Mouse (Mus musculus): ENCODE measurements around the gene Adcy5. TPM values are rescaled to one million over a fixed set of nuclear protein-coding genes. Genes with fewer than 3 reads are reported as not detected.

Adcy5 gene
- total RNA-seq, 2 experiments from 2014 or later: 48.4 to 52.4 TPM

- DNase-seq: peak; percentile 42 to 55
These were observed 1.6 kb downstream of the Adcy5 start for GRCm38 (mm10) chr16:35156306-35156695.

- DNase-seq: no peak
These were observed 2.2 kb downstream of the Adcy5 start for GRCm38 (mm10) chr16:35156832-35157231.

DNA sequence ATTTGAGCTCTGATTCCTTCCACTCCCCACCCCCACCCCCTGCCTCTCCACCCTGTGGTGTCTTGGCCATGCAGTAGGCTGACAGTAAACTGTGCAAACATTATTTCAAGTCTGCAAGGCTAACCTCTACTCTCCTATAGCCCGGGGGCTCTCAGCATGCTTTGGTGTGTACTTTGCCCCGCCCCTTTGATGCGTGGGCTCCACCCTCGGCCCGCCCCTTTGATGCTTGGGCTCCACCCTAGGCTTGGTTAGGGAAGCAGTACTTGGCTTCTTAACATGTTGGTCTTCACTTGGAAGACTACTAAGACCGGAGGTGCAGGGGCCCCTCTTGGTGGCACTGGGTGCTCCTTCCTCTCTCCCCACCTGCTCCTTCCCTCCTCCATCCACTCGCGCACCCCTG lies 4.9 kb downstream of the Adcy5 start:
- DNase-seq: no peak

DNA sequence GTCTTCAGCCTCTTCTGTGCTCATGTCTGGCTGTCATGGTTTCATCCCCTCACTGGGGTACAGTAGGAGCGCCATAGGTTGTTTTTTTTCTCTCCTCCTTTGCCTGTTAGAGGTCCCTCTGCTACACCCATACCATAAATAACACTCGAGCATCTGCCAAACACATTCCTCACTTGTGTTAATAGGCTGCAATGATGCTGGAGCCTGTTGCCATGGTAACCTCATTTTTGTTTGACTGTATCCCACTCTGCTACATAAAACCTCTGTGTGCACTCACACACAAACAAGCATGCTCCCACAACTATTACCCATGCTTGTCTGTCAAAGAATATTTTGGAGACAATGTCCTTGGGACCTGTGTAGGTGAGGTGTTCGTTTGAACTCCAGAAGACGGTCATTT lies 5.3 kb downstream of the Adcy5 start:
- DNase-seq: no peak

DNA sequence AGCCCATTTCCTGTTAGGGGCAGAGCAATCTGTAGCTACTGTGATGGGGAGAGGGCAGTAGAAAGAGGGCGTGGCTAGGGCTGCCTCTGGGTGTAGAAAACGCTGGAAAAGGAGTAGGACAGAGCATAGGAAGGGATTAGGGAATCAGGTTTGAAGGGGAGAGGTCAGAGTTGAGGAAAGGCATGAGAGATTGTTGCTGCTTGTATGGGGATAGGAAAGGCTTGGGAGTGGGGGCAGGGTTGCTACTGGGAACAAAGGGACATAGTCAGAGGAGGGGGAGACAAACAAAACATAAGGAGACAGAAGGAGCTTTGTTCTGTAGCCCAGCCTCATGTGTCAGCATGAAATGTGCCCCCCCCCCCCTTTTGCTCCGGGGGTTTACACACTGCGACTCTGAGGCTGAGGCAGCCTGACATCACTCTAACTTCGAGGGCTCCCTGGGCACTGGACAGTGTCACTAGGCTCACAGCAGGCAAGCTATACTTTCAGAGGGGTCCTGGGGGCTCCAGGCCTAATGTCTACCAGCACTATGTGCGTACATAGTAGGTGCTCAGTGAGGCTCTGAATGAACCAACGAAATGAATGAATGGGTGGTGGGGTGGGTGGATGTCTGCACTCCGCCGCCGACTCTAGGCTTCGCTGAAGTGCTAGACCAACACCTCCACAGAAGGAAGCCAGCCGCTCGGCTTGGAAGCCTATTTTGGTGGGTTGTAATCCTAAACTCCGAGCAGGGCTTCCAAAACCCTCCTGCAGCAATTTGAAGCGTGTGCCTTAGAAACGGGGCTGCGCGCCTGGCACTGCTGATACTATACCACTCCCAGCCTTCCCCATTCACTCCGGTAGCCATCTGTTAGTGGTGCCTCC lies 9.9 kb downstream of the Adcy5 start:
- no peak for DNase-seq

GRCm38 (mm10) chr16:35165361-35165760 lies 10.7 kb downstream of the Adcy5 start:
- DNase-seq: no peak

DNA sequence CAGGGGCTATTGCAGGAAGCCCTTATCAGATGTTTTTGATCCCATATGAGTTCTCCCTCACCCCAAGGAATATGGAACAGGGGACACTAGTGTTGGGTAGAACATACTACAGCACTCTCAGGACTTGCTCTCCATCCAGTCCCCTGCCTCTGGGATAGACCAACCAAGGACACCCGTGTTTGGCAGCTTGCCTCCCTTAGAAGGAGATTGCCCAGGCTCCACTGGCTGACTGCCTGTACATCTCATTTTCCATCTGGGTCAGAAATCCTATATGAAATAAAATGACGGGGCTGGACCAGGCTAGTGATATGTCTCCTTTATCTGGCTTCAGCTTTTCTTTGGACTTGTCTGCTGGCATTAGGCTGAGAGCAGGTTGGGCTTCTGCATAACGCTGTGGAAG lies 11.1 kb downstream of the Adcy5 start:
- DNase-seq: no peak

DNA sequence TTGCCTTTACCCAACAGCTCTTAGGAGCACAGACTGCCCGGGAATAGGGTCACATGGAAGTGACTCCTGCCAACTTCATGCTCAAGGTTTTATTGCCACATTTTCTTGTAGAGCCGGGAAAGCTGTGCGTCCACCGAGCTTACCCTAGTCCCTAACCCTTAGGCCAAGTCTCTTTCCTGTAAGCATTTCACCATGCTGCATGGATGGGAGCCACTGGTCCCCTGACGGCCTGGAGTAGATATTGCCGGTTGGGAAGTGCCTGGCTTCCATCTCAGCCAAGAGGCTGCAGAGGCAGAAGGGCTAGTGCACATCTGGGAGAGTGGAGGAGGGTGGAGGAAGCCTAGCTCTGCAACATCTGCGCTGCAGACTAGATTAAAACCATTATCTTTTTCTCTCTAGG lies 14.8 kb downstream of the Adcy5 start:
- DNase-seq: peak; percentile 40 to 63

DNA sequence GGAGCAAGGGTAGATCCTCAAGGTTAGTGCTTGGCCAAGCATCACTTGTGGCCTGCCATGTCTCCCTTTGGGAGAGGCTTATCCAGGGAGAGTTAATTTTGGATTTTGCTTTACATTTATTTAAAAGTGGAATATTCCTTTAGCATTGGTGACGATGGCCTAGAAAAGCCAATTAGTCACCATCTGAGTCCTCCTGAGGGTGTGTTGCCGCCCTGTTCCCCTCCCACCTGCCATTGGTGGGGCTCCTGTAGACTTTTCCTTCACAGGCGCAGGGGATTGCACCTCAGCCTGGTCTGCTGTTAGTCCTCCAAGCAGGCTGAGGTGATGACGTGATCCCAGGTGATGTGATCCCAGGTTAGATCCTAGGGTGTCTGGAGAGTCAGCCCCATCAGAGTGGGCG lies 17.5 kb downstream of the Adcy5 start:
- DNase-seq: no peak

DNA sequence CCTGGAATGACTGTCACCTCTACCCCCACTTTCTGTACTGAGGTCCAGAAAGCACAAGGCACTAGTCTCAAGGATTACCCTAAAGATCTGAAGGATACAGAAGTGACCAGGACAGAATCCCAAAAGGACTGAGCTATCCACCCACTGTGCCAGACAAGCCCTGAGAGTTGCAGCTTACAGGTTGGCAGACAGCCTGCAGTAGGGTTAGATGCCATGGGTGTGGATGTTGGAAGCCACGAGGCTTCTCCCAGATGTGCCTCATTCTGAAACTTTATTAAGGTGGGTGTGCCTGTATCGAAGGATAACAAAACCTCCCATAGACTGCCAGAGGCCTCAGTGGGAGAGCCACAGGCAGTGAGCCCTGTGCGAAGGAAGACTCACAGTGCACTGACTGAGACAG lies 23.8 kb downstream of the Adcy5 start:
- peak in 1 of 2 experiments; percentile 36 for DNase-seq

GRCm38 (mm10) chr16:35179082-35179481 lies 24.4 kb downstream of the Adcy5 start:
- DNase-seq: peak; percentile 64 to 76

DNA sequence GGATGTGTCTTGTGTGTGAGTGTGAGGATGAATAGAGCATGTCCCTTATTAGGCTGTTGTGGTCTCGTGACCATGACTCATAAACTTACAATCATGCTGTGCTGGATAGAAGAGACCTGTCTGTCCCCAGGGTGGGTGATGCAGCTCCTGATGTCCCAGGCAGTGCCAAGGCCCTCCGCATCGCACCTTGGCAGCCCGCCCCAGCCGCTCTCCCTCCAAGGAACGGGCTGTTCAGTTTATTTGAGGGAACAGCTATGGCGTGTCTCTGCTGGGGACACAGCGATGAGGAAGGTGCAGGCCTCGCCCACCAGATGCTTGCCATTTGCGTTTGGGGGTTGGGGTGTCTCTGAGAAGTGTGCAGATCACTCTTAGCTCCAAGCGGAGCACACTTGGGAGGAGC lies 28.5 kb downstream of the Adcy5 start:
- peak; percentile 69 to 75 for DNase-seq

GRCm38 (mm10) chr16:35188111-35188510 lies 33.4 kb downstream of the Adcy5 start:
- DNase-seq: no peak

GRCm38 (mm10) chr16:35189420-35190141 lies 34.9 kb downstream of the Adcy5 start:
- DNase-seq: no peak

DNA sequence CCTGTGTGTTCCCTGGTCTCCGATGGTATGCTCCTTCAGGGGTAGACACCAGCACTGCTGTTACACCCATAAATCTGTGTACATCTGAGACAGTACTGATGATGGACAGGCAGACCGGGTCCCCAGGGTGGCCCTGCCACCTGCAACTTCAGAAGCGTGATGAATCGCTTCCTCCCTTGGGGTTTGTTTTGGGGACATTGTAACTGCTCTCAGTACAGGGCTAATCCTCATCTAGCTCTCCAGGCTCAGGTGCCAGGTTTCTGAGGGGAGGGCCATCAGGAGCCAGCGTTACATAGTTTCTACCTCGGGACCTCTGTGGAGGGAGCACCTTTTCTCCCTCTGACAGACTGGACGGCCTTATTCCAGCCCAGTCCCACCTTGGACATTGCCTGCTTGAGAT lies 36.1 kb downstream of the Adcy5 start:
- DNase-seq: no peak

DNA sequence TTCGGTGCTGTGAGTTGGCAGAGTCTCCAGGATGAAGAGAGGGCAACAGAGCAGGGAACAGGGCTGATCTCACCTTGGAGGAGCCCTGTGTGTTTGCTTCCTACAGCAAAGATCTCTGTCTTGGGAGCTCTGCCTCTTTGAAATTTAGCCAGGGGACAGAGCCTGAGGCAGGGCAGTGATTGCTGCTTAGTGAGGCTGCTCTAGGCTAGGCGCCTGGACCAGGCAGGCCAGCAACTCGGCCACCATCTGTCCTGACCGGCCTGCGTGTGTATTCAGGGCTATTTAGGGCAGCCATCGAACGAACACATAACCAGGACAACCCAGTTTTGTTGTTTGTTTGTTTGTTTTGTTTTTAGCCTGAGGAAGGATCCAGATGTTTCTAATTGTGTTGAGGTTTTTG lies 36.6 kb downstream of the Adcy5 start:
- DNase-seq: no peak

DNA sequence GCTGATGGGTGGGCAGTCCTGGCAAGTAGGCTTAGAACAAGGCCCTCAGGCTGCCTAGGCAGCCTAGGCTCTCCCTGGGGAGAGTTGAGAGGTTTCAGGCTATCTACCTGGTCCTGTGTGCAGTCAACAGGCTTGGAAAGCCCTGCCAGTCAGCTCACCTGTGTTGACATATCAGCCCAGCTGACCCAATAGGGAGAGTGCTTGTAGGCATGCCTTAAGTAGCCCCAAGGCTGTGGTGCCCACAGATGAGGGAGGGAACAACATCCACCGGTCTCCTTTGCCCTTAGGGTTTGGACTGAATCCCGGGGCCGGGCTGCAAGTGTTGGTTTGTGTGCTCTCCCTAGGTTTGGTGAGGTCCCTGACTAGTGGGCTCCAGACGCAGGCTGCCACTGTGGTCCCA lies 37.8 kb downstream of the Adcy5 start:
- DNase-seq: no peak

DNA sequence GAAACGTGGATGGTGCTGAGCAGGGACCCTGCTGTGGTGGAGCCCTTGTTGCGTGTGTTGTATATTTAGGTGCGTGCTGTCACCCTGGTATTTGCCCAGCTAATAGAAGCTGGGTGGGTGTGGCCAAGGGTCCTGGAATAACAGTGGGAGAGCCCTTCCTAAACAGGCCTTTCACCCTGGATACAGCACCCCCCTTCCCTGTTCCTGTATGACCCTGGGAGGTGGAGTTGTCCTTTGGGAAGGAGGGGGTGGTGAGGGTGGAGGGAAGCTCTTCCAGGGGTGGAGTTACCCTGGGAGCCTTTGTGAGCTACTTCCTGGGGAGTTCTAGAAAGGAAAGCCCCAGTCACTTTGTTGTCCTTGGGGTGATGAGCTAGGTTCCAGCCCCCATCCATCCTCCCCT lies 38.7 kb downstream of the Adcy5 start:
- no peak for DNase-seq

- no peak for DNase-seq
These were observed 45.2 kb downstream of the Adcy5 start for GRCm38 (mm10) chr16:35199721-35200431.

DNA sequence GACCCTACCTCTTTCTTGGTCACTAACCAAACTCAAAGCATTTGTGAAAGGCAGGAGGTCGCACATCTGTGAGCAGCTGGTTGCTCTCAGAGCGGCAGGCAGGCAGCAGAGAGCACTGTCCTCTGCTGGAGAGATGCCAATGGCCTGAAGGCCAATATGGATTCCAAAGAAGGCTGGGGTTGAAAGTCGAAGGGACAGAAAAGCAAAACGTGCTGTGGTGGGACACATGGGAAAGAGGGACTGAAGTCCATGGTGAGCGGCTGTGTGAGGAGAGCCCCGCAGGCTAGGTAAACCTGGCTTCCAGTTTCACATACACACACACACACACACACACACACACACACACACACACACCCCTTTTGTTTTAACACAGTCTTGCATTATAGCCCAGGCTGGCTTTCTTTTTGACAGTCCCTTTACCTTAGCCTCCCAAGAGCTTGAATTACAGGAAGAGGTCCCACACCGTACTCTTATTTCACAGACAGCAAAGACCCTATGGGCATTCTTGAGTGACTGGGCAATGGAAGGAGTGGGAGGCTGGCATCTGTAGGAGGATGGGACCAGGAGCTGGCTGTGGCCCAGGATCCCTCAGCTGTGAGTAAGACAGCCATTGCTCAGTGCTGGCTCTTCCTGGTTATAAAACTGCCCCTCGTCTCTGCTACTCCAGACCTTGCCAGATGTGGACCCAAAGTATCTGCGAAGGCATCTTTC lies 45.9 kb downstream of the Adcy5 start:
- no peak for DNase-seq

DNA sequence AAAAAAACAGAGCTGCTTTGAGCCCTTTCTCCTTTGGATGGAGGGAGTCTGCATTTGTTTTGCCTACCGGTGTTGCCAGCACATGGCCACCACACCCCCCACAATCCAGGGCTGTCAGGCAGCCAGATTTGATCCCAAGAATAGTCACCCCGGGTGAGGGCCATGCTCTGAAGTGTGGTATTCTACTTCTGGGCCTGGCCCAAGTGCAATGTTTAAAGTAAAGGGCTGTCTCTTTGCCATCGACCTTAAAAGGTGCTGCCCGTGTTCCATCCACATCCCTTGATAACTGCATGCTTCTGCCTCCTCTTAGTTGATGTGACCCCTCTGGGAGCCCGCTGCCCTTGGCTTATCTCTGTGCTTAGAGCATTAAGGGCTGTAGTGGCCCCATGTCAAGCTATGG lies 46.6 kb downstream of the Adcy5 start:
- DNase-seq: peak; percentile 52 to 57

- DNase-seq: no peak
These were observed 48.8 kb downstream of the Adcy5 start for GRCm38 (mm10) chr16:35203511-35203910.
